Mouse (Mus musculus): ENCODE measurements around the gene Zfp523.

- TF ChIP-seq CTCF (IDR thresholded peaks at IDR 0.05; ENCODE audit: insufficient read depth, low read length): no peak
- no peak for TF ChIP-seq POLR2A (IDR thresholded peaks at IDR 0.05; ENCODE audit: borderline replicate concordance, extremely low read depth, low read depth, low read length)
These were observed 16.6 kb downstream of the Zfp523 start for GRCm38 (mm10) chr17:28193559-28193958.
